Mouse (Mus musculus) G1E (cell line): ENCODE measurements around the gene Sdsl.

Source experiments
- CTCF ChIP-seq: IDR thresholded peaks from 2 replicates; pipeline ENCODE4 v1.5.1; 2012; ENCODE audit warnings: low read depth, low read length, inconsistent platforms, mixed read lengths
- GATA2 ChIP-seq: IDR thresholded peaks from 2 replicates; pipeline ENCODE4 v1.6.1; 2012; ENCODE audit warnings: low read depth, low read length, inconsistent platforms, borderline replicate concordance
- POLR2AphosphoS5 ChIP-seq: IDR thresholded peaks from 2 replicates; pipeline ENCODE4 v1.6.1; 2012; ENCODE audit warnings: low read depth, low read length, inconsistent platforms; ENCODE audit not compliant: insufficient replicate concordance
- TAL1 ChIP-seq: conservative IDR thresholded peaks from 2 replicates; pipeline ENCODE4 v1.6.1; 2012; ENCODE audit warnings: low read depth, low read length, inconsistent platforms, mixed read lengths

DNA sequence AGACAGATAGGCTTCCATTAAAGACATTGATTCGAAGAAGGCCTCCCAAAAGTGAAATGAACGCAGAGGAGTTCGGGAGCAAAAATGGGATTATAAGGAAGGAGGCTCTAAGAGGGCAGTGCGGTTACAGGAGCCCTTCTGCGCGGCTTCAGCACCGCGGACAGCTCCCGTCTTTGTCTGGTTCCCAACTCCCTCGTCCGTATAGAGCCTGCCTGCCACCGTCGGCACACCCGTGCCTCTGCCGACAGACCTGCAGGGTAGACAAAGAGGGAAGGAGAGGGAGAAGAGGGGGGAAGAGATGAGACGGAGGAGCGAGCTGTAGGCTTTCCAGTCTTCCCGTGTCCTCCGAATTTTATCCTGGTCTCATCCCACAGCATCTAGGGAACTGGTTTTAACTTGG is 48.6 kb downstream of the Sdsl start:
- TF ChIP-seq TAL1 (no peak), CTCF (no peak), GATA2 (no peak), POLR2AphosphoS5 (no peak)
